Mouse (Mus musculus) heart, postnatal 36 days (tissue): ENCODE measurements around the gene Olfr692. TPM values are rescaled to one million over a fixed set of nuclear protein-coding genes. Genes with fewer than 3 reads are reported as not detected.
"Not testable (repeated sequence)": the region's sequence is repeated elsewhere in the genome, so short reads cannot be mapped to it uniquely, and the experiment has no call there.

Experiments used
- DNase-seq, 2 experiments: peaks; one replicate each; pipeline ENCODE4 v3.0.0; 2021 to 2022
- intact Hi-C: fragments of 180-260 bp; cut with DNase I; formaldehyde crosslinking; loops from one replicate; pipeline ENCODE4 v1.15.1; 2025
- total RNA-seq, 2 experiments: library from RNA; stranded (reverse); gene quantifications; 2 replicates each; pipeline ENCODE4 v1.2.3; 2021

Olfr692 gene
- total RNA-seq = not detected

GRCm38 (mm10) chr7:105367930-105368329 lies at the start of gene Olfr692:
TSS of gene Olfr692 (plus strand) at chr7:105368230.
- DNase-seq = no peak
- intact Hi-C loops = no loop called here

- DNase-seq = no peak
- intact Hi-C loops = loop anchor here (1.0 to 2.0 kb wide), 2 partner anchors 75 to 155 kb away; no protein-coding TSS in a partner anchor
Observed at GRCm38 (mm10) chr7:105325302-105325701, 42.7 kb upstream of the Olfr692 start.

DNA sequence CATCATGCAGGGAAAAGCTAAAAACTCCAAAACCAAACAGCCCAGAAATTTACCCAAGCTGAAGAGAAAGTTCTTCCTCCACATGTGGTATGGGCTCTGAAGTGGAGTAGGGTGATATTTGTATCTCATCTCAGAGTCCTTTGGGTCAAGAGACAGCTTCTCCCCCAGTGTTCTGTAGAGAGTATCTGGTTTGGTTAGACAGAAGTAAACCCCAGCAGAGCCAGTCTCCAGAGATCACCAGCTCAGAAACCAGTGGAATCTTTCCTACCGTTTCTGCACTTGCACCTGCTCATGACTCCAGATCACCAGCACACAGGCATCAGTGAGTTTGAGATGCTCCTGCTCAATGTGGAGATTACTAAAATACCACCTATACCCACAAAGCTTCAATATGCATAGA lies 34.0 kb upstream of the Olfr692 start, which contains the start of gene Olfr690:
Gene Olfr690, minus strand, starts transcription at position 101 of the 400 bp plus-strand sequence.
- intact Hi-C loops = no loop called here

DNA sequence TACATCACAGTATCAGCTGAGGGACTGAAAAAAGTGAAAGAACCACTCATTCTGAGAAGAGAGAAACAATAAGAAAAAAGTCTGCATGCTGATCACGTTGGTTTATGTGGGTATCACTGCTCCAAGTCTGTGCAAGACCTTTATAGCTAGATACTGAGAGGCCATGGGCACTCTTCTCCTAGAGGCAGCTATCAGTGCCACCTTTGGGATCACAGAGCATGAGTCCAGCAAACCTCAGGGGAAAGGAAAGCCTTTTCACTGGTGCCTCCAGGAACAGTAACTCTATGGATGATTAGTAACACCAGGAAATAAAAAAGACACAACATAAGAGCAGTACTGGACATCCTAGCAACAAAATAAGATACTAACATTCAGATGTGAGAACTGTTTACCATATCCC lies 25.9 kb upstream of the Olfr692 start, which contains the start of gene Olfr691:
Gene Olfr691, minus strand, starts transcription at position 101 of the 400 bp plus-strand sequence.
- intact Hi-C loops = no loop called here
- no peak for DNase-seq

More for the DNA sequence above, 34.0 kb upstream of the Olfr692 start, which contains the start of gene Olfr690:
- no peak for DNase-seq

GRCm38 (mm10) chr7:105342752-105343151 lies 25.3 kb upstream of the Olfr692 start:
- no peak for DNase-seq
- intact Hi-C loops = no loop called here

DNA sequence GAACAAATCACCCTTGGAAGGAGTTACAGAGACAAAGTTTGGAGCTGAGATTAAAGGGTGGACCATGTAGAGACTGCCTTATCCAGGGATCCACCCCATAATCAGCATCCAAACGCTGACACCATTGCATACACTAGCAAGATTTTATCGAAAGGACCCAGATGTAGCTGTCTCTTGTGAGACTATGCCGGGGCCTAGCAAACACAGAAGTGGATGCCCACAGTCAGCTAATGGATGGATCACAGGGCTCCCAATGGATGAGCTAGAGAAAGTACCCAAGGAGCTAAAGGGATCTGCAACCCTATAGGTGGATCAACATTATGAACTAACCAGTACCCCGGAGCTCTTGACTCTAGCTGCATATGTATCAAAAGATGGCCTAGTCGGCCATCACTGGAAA lies 12.0 kb upstream of the Olfr692 start:
- DNase-seq, intact Hi-C loops: not testable (repeated sequence)

- intact Hi-C loops, DNase-seq: not testable (repeated sequence)
Observed at GRCm38 (mm10) chr7:105356487-105356886, 11.5 kb upstream of the Olfr692 start.

GRCm38 (mm10) chr7:105361713-105362112 lies 6.3 kb upstream of the Olfr692 start:
- no peak for DNase-seq
- intact Hi-C loops = no loop called here

DNA sequence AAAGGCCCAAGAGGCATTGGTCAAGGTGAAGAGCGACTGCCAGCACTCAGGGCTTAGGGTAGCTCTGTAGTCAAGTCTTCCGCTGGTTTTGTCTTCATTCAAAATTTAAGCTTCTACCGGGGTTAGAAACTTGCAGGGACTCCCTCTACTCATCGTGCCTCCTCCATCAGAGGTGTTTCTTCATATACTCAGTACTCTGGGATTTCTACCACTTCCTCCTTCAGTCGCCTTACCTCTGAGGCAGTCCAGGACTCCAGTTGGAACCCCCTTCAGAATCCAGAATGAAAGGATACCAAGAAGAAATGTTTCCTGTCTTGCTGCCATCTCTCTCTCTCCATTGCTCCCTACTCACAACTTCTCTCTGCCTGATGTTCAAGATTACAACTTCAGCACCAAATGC lies 762 bp upstream of the Olfr692 start:
- intact Hi-C loops = no loop called here
- no peak for DNase-seq

GRCm38 (mm10) chr7:105368521-105368920 lies 491 bp downstream of the Olfr692 start:
- DNase-seq = no peak
- intact Hi-C loops = no loop called here

- no peak for DNase-seq
- intact Hi-C loops = no loop called here
Observed at GRCm38 (mm10) chr7:105372912-105373311, 4.9 kb downstream of the Olfr692 start.

DNA sequence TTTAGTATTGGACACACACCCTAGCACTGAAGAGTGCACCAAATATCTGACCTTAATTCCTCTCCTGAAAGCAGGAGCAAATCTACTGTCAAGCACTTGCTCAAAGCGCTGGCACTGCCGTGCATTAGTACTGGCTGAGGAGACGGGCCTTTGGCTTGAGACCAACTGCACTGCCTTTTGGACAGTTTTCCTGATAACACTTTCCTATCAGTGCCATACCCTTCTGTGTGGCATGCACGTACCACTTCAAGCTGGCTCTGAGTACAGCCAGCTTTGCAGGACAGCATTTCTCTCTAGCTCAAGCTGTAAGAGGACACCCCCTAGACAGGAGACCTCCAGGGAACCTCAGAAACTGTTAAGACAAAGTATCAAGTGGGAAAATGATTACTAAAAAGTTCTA lies 5.5 kb downstream of the Olfr692 start:
- intact Hi-C loops = no loop called here
- peak; percentile 44 to 52 for DNase-seq

DNA sequence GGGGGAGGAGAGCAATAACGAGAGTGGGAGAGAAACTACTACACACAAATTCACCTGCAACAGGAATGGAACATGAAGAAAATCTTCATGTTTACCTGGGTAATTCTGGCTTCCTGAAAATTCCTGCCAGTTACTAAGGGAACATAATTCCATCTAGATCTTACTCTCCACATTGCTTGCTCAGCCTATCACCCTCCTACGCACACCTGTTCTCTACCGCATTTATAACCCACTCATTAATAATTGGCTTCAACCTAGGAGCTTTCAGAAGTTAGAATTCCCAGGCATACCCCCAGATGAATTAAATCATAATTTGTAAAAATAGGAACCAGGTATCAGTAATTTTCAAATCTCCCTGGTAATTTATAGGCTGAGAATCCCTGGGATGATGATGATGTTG lies 5.9 kb downstream of the Olfr692 start:
- intact Hi-C loops = no loop called here
- no peak for DNase-seq

GRCm38 (mm10) chr7:105374866-105375265 lies 6.8 kb downstream of the Olfr692 start, which contains the start of gene Gm5901:
TSS of gene Gm5901 (plus strand) at chr7:105375038.
- DNase-seq = no peak
- intact Hi-C loops = no loop called here

DNA sequence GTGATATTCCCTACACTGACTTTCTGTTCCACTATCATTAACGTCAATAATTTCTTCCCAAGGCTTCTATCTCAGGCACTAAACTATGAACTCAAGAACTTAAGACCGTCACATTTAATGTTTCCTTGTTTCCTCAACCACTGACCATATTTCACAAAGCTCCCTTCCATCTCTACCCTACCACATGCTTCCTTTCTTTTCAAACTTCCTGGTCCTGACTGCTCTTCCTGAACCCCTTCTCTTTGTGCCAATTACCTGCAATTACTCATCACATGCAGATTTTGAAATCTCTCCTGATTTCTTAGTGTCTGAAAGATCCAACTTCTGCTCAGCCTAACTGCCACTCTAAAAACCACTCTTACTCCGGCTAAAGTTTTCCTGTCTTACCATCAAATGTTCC lies 12.3 kb downstream of the Olfr692 start:
- intact Hi-C loops = no loop called here
- DNase-seq = no peak

DNA sequence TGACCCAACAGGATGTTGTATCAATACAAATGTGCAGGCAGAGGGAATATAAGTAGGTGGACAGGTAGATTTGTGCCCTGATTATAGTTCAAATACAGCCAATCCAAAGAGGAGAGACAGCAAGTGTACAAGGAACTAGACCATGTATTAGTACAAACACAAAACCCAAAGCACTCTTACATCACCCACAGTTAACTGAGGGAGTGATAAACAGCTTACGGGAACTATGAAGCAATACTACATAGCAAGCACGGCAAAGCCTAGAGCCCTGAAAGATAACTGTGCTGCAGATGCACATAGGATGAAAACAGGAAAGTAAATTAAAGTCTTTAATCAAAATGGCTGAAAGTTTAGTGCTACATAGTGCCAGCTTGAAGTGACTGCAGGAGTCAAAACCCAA lies 19.7 kb downstream of the Olfr692 start:
- intact Hi-C loops = no loop called here
- DNase-seq = no peak

DNA sequence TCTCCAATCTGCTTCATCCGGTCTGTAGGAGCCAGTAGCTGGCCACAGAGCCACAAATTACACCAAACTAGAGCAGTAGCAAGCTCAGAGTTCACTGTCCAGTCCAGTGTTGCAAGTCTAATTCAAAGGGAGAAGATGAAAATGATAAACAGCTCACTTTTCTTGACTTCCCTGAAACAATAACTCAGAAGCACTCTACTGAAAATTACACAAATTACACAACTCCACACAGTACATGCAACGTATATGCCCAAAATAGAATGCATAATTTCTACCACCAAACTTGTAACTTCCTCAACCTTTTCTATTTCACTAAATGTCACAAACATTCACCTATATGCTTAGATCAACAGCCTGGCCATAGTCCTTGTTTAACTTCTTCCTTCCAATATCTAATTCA lies 22.2 kb downstream of the Olfr692 start:
- intact Hi-C loops = loop anchor here (10.0 kb wide), 1 partner anchor 425 kb away; the partner anchor contains the start of gene Mrpl17
- DNase-seq = no peak

DNA sequence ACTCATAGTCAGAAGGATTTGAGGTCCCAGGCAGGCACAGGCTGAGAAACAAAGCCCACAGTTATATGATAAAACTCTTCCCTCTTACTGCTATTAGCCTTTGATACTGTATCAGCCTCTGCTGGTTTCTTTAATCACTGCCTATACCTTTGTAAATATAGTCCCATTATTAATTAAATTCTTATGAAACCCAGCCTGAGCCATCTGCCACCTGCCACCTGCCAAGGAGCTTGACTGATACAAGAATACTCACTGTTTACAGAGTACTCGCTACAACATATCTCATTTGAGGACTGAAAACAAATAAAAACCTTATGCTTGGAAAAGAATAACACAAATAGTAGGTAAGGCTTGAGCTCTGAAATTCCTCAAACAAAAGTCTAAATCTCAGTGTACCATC lies 26.6 kb downstream of the Olfr692 start:
- DNase-seq = no peak
- intact Hi-C loops = loop anchor here (5.0 to 10.0 kb wide), 3 partner anchors 167 to 420 kb away; partner anchors contain the start of genes Mrpl17 and Trim3

- DNase-seq = no peak
- intact Hi-C loops = loop anchor here (5.0 to 10.0 kb wide), 3 partner anchors 168 to 420 kb away; partner anchors contain the start of genes Mrpl17 and Trim3
Observed at GRCm38 (mm10) chr7:105395131-105395820, 27.2 kb downstream of the Olfr692 start.

DNA sequence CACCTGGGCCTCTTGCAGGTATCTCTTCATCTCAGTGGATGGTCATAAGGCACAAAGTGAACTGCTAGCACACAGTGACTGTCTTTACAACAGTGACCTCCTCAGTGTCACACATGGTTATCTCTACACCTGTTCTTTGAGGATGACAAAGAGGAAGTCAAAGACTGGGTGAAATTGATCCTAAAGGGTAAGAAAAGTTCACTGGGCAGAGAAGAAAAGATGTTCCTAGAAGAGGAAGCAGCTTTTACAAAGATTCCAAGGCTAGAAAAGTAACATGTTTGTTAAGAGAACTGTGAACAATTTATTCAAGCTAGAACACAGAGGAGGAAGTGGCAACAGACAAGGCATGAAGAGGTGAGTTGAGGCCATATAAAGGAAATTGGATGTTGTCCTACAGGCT lies 28.1 kb downstream of the Olfr692 start:
- intact Hi-C loops = loop anchor here (5.0 to 10.0 kb wide), 3 partner anchors 169 to 419 kb away; partner anchors contain the start of genes Mrpl17 and Trim3
- no peak for DNase-seq

- no peak for DNase-seq
- intact Hi-C loops = loop anchor here (5.0 to 10.0 kb wide), 3 partner anchors 172 to 416 kb away; partner anchors contain the start of genes Mrpl17 and Trim3
Observed at GRCm38 (mm10) chr7:105399058-105399934, 31.3 kb downstream of the Olfr692 start.
